8 mouse cellular contexts compared by ENCODE assay signal in the genomic region with DNA sequence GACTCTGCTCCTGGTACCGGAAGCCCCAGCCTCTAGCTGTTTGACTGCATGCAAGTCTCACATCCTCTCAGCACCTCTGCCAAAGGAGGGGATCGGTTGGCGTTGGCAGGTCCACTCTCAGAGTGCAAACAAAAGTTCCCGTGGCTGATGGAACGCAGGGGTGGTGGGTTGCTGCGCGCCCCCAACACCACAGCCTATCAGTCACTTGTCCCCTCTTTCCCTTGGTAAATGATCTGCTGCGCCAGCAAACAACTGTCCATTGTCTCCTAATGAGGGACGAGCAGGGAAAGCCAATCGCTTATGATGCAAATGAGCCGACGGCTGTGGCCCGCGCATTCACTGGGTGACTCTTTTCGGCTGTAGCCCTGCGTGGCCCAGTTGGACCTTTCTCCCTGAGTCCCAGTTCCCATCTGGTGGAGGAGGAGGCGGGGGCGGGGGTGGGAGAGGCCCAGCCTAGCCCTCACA. TPM values are rescaled to one million over a fixed set of nuclear protein-coding genes. Genes with fewer than 3 reads are reported as not detected.
DNase-seq lines count a peak whose midpoint lies in the region; ATAC-seq lines count a peak whose summit lies in the region.

No protein-coding gene starts in this region.

- no peak for ATAC-seq in heart, embryonic 15.5 days (replicated peaks; ENCODE audit: insufficient number of reproducible peaks, insufficient read depth, low FRiP score, low read depth)
- peak; percentile 79 for ATAC-seq in hindbrain, embryonic 12.5 days (ENCODE audit: low FRiP score)
- peak; percentile 78 for ATAC-seq in midbrain, embryonic 11.5 days (ENCODE audit: low FRiP score)
- no peak for ATAC-seq in CD4-positive, CD25-positive, alpha-beta regulatory T cell, adult 4 months

- H3K4me1 ChIP-seq in heart, embryonic 15.5 days (replicated peaks): peaks cover 20% of the 10 kb centered on the region
- H3K4me1 ChIP-seq in hindbrain, embryonic 12.5 days: peaks cover 47% of the 10 kb centered on the region
- H3K4me1 ChIP-seq in midbrain, embryonic 11.5 days (ENCODE audit: control insufficient read depth, insufficient read depth, low read length): peaks cover 33% of the 10 kb centered on the region

- H3K27ac ChIP-seq in heart, embryonic 15.5 days: no peak overlapping the region
- peak overlapping the region; percentile 95 for H3K27ac ChIP-seq in hindbrain, embryonic 12.5 days
- peak overlapping the region; percentile 95 for H3K27ac ChIP-seq in midbrain, embryonic 11.5 days (ENCODE audit: low read depth, low read length)

- no peak for DNase-seq in heart, postnatal 10 days
- peak; percentile 83 for DNase-seq in R1 (ENCODE audit: low read depth, low spot score)
- peak; percentile 94 for DNase-seq in midbrain, embryonic 11.5 days (ENCODE audit: low spot score, missing footprints)
- no peak for DNase-seq in adrenal gland, postnatal 36 days
- DNase-seq in right cerebral cortex, postnatal 4 days: no peak

- no peaks in the 10 kb centered on the region for H3K27me3 ChIP-seq in heart, embryonic 15.5 days
- no peaks in the 10 kb centered on the region for H3K27me3 ChIP-seq in hindbrain, embryonic 12.5 days
- H3K27me3 ChIP-seq in midbrain, embryonic 11.5 days (ENCODE audit: control insufficient read depth, insufficient read depth, low read length): no peaks in the 10 kb centered on the region

- WGBS in heart, embryonic 15.5 days: 16% methylated on average over 18 of the region's 18 CpGs
- WGBS in hindbrain, embryonic 12.5 days: 2% methylated on average over 18 of the region's 18 CpGs
- 5% methylated on average over 18 of the region's 18 CpGs for WGBS in midbrain, embryonic 11.5 days

- H3K36me3 ChIP-seq in heart, embryonic 15.5 days: no peaks in the 10 kb centered on the region
- no peaks in the 10 kb centered on the region for H3K36me3 ChIP-seq in hindbrain, embryonic 12.5 days
- no peaks in the 10 kb centered on the region for H3K36me3 ChIP-seq in midbrain, embryonic 11.5 days (ENCODE audit: control insufficient read depth, insufficient read depth, low read length)

- intact Hi-C loops in heart, postnatal 10 days (cut with DNase I): no loop called here

- H3K4me3 ChIP-seq in heart, embryonic 15.5 days: peak overlapping the region; percentile 22
- peak overlapping the region; percentile 16 for H3K4me3 ChIP-seq in hindbrain, embryonic 12.5 days
- H3K4me3 ChIP-seq in midbrain, embryonic 11.5 days (ENCODE audit: low read depth, low read length): peak overlapping the region; percentile 23

- H3K9me3 ChIP-seq in heart, embryonic 15.5 days (replicated peaks): no peaks in the 10 kb centered on the region
- no peaks in the 10 kb centered on the region for H3K9me3 ChIP-seq in hindbrain, embryonic 12.5 days (replicated peaks)
- H3K9me3 ChIP-seq in midbrain, embryonic 11.5 days (ENCODE audit: control insufficient read depth, low read length): no peaks in the 10 kb centered on the region

- peak overlapping the region; percentile 49 for H3K4me2 ChIP-seq in heart, embryonic 15.5 days
- peak overlapping the region; percentile 42 for H3K4me2 ChIP-seq in hindbrain, embryonic 12.5 days (replicated peaks)
- peak overlapping the region; percentile 44 for H3K4me2 ChIP-seq in midbrain, embryonic 11.5 days

- no peak overlapping the region for H3K9ac ChIP-seq in heart, embryonic 15.5 days
- peak overlapping the region; percentile 48 for H3K9ac ChIP-seq in hindbrain, embryonic 12.5 days
- peak overlapping the region; percentile 62 for H3K9ac ChIP-seq in midbrain, embryonic 11.5 days (ENCODE audit: low read length)

RNA-seq across cellular contexts. Expression of a gene that starts 13.2 kb away (rescaled TPM):
- polyA plus RNA-seq in heart, embryonic 15.5 days (2015; fragmentation: Nextera tagmentation; extraction: Ambion mirVana): 30.2 and 38.6 TPM in 2 replicates
- total RNA-seq in heart, postnatal 10 days (2021): 10 to 100 TPM; 50.1 to 50.4 TPM
- polyA plus RNA-seq in hindbrain, embryonic 12.5 days (2016; fragmentation: Nextera tagmentation; extraction: Ambion mirVana): 94.8 and 95.7 TPM in 2 replicates
- polyA plus RNA-seq in midbrain, embryonic 11.5 days (2014; fragmentation: Nextera tagmentation; extraction: Ambion mirVana): 43.5 and 47.6 TPM in 2 replicates
- 1 to 10 TPM; 1.1 to 1.5 TPM for polyA plus RNA-seq in CD4-positive, CD25-positive, alpha-beta regulatory T cell, adult 4 months (2017; shearing (Covaris generic))
- total RNA-seq in adrenal gland, postnatal 36 days (2021): 100 to 1,000 TPM; 123 to 141 TPM

RNA-seq across cellular contexts. Expression of a gene that starts 14.4 kb away (rescaled TPM):
- polyA plus RNA-seq in heart, embryonic 15.5 days (2015; fragmentation: Nextera tagmentation; extraction: Ambion mirVana): 9.1 and 10.1 TPM in 2 replicates
- total RNA-seq in heart, postnatal 10 days (2021): 1 to 10 TPM; 6.5 to 8.4 TPM
- 112 and 121 TPM in 2 replicates for polyA plus RNA-seq in hindbrain, embryonic 12.5 days (2016; fragmentation: Nextera tagmentation; extraction: Ambion mirVana)
- 35.5 and 37.5 TPM in 2 replicates for polyA plus RNA-seq in midbrain, embryonic 11.5 days (2014; fragmentation: Nextera tagmentation; extraction: Ambion mirVana)
- polyA plus RNA-seq in CD4-positive, CD25-positive, alpha-beta regulatory T cell, adult 4 months (2017; shearing (Covaris generic)): under 1 TPM in 1 of 2 experiments, not detected in 1; 0.23 TPM
- 10 to 100 TPM; 10.2 to 11.6 TPM for total RNA-seq in adrenal gland, postnatal 36 days (2021)

RNA-seq across cellular contexts. Expression of a gene that starts 31.0 kb away (rescaled TPM):
- 18.0 and 25.9 TPM in 2 replicates for polyA plus RNA-seq in heart, embryonic 15.5 days (2015; fragmentation: Nextera tagmentation; extraction: Ambion mirVana)
- 10 to 100 TPM; 12.9 to 13.7 TPM for total RNA-seq in heart, postnatal 10 days (2021)
- polyA plus RNA-seq in hindbrain, embryonic 12.5 days (2016; fragmentation: Nextera tagmentation; extraction: Ambion mirVana): 4.2 and 5.7 TPM in 2 replicates
- 2.7 and 4.1 TPM in 2 replicates for polyA plus RNA-seq in midbrain, embryonic 11.5 days (2014; fragmentation: Nextera tagmentation; extraction: Ambion mirVana)
- polyA plus RNA-seq in CD4-positive, CD25-positive, alpha-beta regulatory T cell, adult 4 months (2017; shearing (Covaris generic)): 100 to 1,000 TPM; 174 to 204 TPM
- total RNA-seq in adrenal gland, postnatal 36 days (2021): 10 to 100 TPM; 39.1 to 41.8 TPM

RNA-seq across cellular contexts. Expression of a gene that starts 37.1 kb away (rescaled TPM):
- 174 and 211 TPM in 2 replicates for polyA plus RNA-seq in heart, embryonic 15.5 days (2015; fragmentation: Nextera tagmentation; extraction: Ambion mirVana)
- 10 to 100 TPM; 63.3 to 68.3 TPM for total RNA-seq in heart, postnatal 10 days (2021)
- polyA plus RNA-seq in hindbrain, embryonic 12.5 days (2016; fragmentation: Nextera tagmentation; extraction: Ambion mirVana): 320 and 344 TPM in 2 replicates
- polyA plus RNA-seq in midbrain, embryonic 11.5 days (2014; fragmentation: Nextera tagmentation; extraction: Ambion mirVana): 385 and 399 TPM in 2 replicates
- 100 to 1,000 TPM; 407 to 740 TPM for polyA plus RNA-seq in CD4-positive, CD25-positive, alpha-beta regulatory T cell, adult 4 months (2017; shearing (Covaris generic))
- 10 to 100 TPM; 77.7 to 94.3 TPM for total RNA-seq in adrenal gland, postnatal 36 days (2021)

RNA-seq across cellular contexts. Expression of a gene that starts 54.1 kb away (rescaled TPM):
- 66.5 and 81.5 TPM in 2 replicates for polyA plus RNA-seq in heart, embryonic 15.5 days (2015; fragmentation: Nextera tagmentation; extraction: Ambion mirVana)
- total RNA-seq in heart, postnatal 10 days (2021): 10 to 100 TPM; 37.4 to 39.7 TPM
- 3.0 and 5.9 TPM in 2 replicates for polyA plus RNA-seq in hindbrain, embryonic 12.5 days (2016; fragmentation: Nextera tagmentation; extraction: Ambion mirVana)
- 1.7 and 2.4 TPM in 2 replicates for polyA plus RNA-seq in midbrain, embryonic 11.5 days (2014; fragmentation: Nextera tagmentation; extraction: Ambion mirVana)
- polyA plus RNA-seq in CD4-positive, CD25-positive, alpha-beta regulatory T cell, adult 4 months (2017; shearing (Covaris generic)): 1 to 10 TPM; 1.7 to 2.1 TPM
- total RNA-seq in adrenal gland, postnatal 36 days (2021): 1 to 10 TPM; 2.6 to 3.4 TPM

Comparison
In these comparisons a context has a peak if more than half of its experiments do, and no peak if none do; other contexts are left out.
1. ATAC-seq: peak in hindbrain, embryonic 12.5 days (single experiment) and midbrain, embryonic 11.5 days (single experiment); none in heart, embryonic 15.5 days (single experiment) and CD4-positive, CD25-positive, alpha-beta regulatory T cell, adult 4 months (single experiment).
2. DNase-seq: peak in R1 (single experiment) and midbrain, embryonic 11.5 days (single experiment); none in heart, postnatal 10 days (0 of 2), adrenal gland, postnatal 36 days (0 of 2) and right cerebral cortex, postnatal 4 days (single experiment).
3. RNA of a gene that starts 13.2 kb away (polyA plus RNA-seq): 94.8 to 95.7 TPM in hindbrain, embryonic 12.5 days, 43.5 to 47.6 TPM in midbrain, embryonic 11.5 days and 30.2 to 38.6 TPM in heart, embryonic 15.5 days; 1.1 to 1.5 TPM in CD4-positive, CD25-positive, alpha-beta regulatory T cell, adult 4 months; every median in the first group is over 10 times any median in the second.
4. Peak in every context shown above with its lines, with median percentiles within 50 percentile points of each other: H3K4me2 ChIP-seq and H3K4me3 ChIP-seq.